Mouse (Mus musculus) liver, embryonic 11.5 days (tissue): ENCODE data around the gene U2af2. TPM values are rescaled to one million over a fixed set of nuclear protein-coding genes. Genes with fewer than 3 reads are reported as not detected.
A peak's percentile ranks its signal among the peaks of the same experiment; 100 is the strongest.

ENCODE experiments used
- ATAC-seq: fragments of 200-750 bp; cut with Nextera tagmentation; replicated peaks from 2 replicates; pipeline ENCODE4 v1.8.0; 2017; ENCODE audit warnings: moderate number of reproducible peaks, mild to moderate bottlenecking, moderate TSS enrichment, moderate library complexity; ENCODE audit not compliant: low FRiP score
- DNase-seq: peaks from one replicate; pipeline ENCODE4 v3.0.0-alpha.2; 2017; ENCODE audit warnings: low spot score
- H3K27ac ChIP-seq: fragments of 300-500 bp; sonication (generic); 2 replicates; pipeline ENCODE4 v1.5.1; 2014; ENCODE audit warnings: mild to moderate bottlenecking, low read depth, low read length, control low read depth
- H3K27me3 ChIP-seq: fragments of 300-500 bp; sonication (generic); replicated peaks from 2 replicates; pipeline ENCODE4 v1.6.1; 2014; ENCODE audit warnings: low read length, mixed read lengths; ENCODE audit not compliant: control insufficient read depth, insufficient read depth
- H3K36me3 ChIP-seq: fragments of 300-500 bp; sonication (generic); 2 replicates; pipeline ENCODE4 v1.6.1; 2014; ENCODE audit warnings: mild to moderate bottlenecking, low read length, moderate library complexity, mixed read lengths; ENCODE audit not compliant: control insufficient read depth, insufficient read depth
- H3K4me1 ChIP-seq: fragments of 300-500 bp; sonication (generic); replicated peaks from 2 replicates; pipeline ENCODE4 v1.6.1; 2014; ENCODE audit warnings: low read length, mixed read lengths; ENCODE audit not compliant: control insufficient read depth, insufficient read depth
- H3K4me2 ChIP-seq: fragments of 300-500 bp; sonication (generic); 2 replicates; pipeline ENCODE4 v1.6.1; 2014; ENCODE audit warnings: mild to moderate bottlenecking, control low read depth, moderate library complexity
- H3K4me3 ChIP-seq: fragments of 300-500 bp; sonication (generic); 2 replicates; pipeline ENCODE4 v1.5.1; 2014; ENCODE audit warnings: low read depth, low read length, control low read depth
- H3K9ac ChIP-seq: fragments of 300-500 bp; sonication (generic); 2 replicates; pipeline ENCODE4 v1.6.1; 2014; ENCODE audit warnings: low read depth, low read length, control low read depth
- H3K9me3 ChIP-seq: fragments of 300-500 bp; sonication (generic); 2 replicates; pipeline ENCODE4 v1.6.1; 2016; ENCODE audit warnings: low read length, inconsistent platforms, mixed read lengths; ENCODE audit not compliant: control insufficient read depth
- WGBS: fragments of 180-500 bp; shearing (Covaris S2); extraction: QIAGEN DNeasy Blood & Tissue Kit; methylation state at CpG from one replicate; pipeline ENCODE4 v1.1.7; 2014; 5-methylcytosine and 5-hydroxymethylcytosine counted together
- polyA plus RNA-seq: library from polyadenylated mRNA; unstranded; fragments of >200 nt; fragmentation: Nextera tagmentation; extraction: Ambion mirVana; gene quantifications from 2 replicates; pipeline ENCODE4 v1.2.1, GENCODE M21; 2014

U2af2 gene
- polyA plus RNA-seq, 1 experiment from 2014 or later, result 169 TPM

DNA sequence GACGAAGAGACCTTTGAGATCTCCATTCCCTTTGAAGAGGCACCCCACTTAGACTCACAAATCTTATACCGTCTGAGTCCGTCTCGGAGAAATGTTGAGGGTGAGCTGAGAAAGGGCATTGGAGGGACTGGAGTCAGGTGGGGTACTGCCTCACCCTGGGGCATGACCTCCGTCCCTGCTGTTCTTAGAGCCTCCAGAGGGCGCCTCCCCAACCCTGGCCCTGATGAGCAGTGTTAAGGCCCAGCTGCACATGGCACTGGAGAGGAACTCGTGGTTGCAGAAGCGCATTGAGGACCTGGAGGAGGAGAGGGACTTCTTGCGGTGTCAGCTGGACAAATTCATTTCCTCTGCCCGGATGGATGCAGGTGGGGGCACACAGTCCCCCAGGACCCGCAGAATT, 4.1 kb upstream of the U2af2 start:
- Histone ChIP-seq H3K27me3 (peaks cover 62% of the 10 kb centered on the region), H3K4me1 (peaks cover 12% of the 10 kb centered on the region), H3K4me3 (no peak overlapping the region), H3K9ac (no peak overlapping the region), H3K36me3 (no peaks in the 10 kb centered on the region), H3K9me3 (no peaks in the 10 kb centered on the region), H3K4me2 (no peak overlapping the region), H3K27ac (no peak overlapping the region)
- DNase-seq, result no peak
- ATAC-seq, result no peak
- 26% methylated on average over 11 of the region's 11 CpGs for WGBS

GRCm38 (mm10) chr7:5058631-5059030, 3.3 kb upstream of the U2af2 start:
- Histone ChIP-seq H3K9me3 (no peaks in the 10 kb centered on the region), H3K27me3 (peaks cover 54% of the 10 kb centered on the region), H3K36me3 (no peaks in the 10 kb centered on the region), H3K9ac (no peak overlapping the region), H3K4me1 (peaks cover 9% of the 10 kb centered on the region), H3K27ac (no peak overlapping the region), H3K4me3 (no peak overlapping the region), H3K4me2 (no peak overlapping the region)
- DNase-seq (no peak), ATAC-seq (no peak)
- WGBS, result 92% methylated on average over 1 of the region's 1 CpGs

DNA sequence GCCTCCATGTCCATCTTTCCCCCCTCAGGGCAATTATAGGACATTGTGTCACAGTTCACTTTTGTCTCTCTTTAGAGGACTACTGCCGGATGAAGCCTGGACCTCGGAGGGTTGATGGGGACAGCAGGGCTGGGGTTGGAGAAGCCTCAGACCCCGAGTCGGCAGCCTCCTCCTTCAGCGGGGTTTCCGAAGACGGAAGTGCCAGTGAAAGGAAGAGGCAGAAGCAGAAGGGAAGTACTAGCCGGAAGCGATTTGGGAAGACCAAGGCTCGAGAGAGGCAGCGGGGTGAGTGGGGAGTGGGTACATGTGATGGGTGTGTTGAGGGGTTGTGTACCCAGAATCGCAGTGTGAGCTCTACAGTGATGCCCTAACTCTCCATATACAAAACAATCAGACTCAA, 2.5 kb upstream of the U2af2 start:
- peaks cover 16% of the 10 kb centered on the region for H3K4me1 ChIP-seq
- no peaks in the 10 kb centered on the region for H3K9me3 ChIP-seq
- H3K36me3 ChIP-seq, result no peaks in the 10 kb centered on the region
- no peak overlapping the region for H3K9ac ChIP-seq
- H3K4me3 ChIP-seq, result 0 out of 2 replicates have a peak overlapping the region, but pooled peaks have one; percentile 80
- 84% methylated on average over 12 of the region's 12 CpGs for WGBS
- no peak overlapping the region for H3K4me2 ChIP-seq
- no peak for ATAC-seq
- peaks cover 46% of the 10 kb centered on the region for H3K27me3 ChIP-seq
- H3K27ac ChIP-seq, result no peak overlapping the region
- no peak for DNase-seq

GRCm38 (mm10) chr7:5060239-5060731, 1.7 kb upstream of the U2af2 start:
- peak overlapping the region; percentile 100 for H3K4me2 ChIP-seq
- H3K36me3 ChIP-seq, result no peaks in the 10 kb centered on the region
- ATAC-seq (no peak), DNase-seq (peak; percentile 69)
- peak overlapping the region; percentile 80 for H3K4me3 ChIP-seq
- H3K9me3 ChIP-seq, result no peaks in the 10 kb centered on the region
- 4% methylated on average over 27 of the region's 27 CpGs for WGBS
- H3K9ac ChIP-seq, result peak overlapping the region; percentile 98
- H3K27ac ChIP-seq, result peak overlapping the region; percentile 98
- peaks cover 37% of the 10 kb centered on the region for H3K27me3 ChIP-seq
- H3K4me1 ChIP-seq, result peaks cover 21% of the 10 kb centered on the region

DNA sequence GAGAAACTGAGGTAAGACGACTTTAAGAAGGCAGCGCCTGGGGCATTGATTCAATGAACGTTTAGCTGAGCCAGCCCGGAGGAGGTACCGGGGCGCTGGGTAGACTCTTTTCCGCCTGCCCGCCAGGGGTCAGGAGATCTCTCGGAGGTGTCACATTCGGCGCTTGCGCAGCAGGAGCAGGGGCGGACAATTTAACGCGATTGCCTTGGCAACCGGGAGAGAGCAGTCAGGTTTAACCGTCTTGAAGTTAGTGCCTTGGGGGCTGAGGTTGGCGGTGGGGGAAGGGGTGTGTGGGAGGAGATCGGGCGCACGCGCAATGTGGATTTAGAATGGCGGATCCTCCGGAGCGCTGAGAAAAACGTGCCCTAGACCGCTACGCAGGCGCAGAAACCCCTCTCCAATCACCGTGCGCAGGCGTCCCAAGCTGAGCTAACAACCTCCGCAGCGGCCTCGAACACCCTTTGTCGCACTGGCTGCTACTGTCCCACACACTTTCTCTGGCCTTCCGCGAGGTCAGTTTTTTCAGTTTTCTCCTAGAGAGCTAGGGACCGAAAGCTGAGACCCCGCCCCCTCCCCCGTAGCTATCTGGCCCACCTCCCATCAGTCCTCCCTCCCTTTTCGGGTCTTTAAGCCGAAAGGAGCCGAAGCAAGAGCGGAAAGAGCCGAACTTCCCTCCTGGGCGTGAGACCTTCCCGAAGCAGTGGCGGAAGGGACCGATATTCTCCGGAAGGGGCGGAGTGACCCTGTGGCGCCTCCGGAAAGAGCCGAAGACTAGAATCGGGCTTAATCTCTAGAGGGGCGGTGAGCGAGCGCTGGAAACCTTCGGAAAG, 784 bp upstream of the U2af2 start:
- H3K9ac ChIP-seq, result peak overlapping the region; percentile 98
- WGBS, result 1% methylated on average over 60 of the region's 60 CpGs
- peaks cover 29% of the 10 kb centered on the region for H3K27me3 ChIP-seq
- H3K27ac ChIP-seq, result peak overlapping the region; percentile 98
- H3K36me3 ChIP-seq, result peaks cover 5% of the 10 kb centered on the region
- H3K4me3 ChIP-seq, result peak overlapping the region; percentile 80
- peak overlapping the region; percentile 100 for H3K4me2 ChIP-seq
- no peaks in the 10 kb centered on the region for H3K9me3 ChIP-seq
- peak; percentile 92 for DNase-seq
- peak; percentile 86 for ATAC-seq
- peaks cover 29% of the 10 kb centered on the region for H3K4me1 ChIP-seq

DNA sequence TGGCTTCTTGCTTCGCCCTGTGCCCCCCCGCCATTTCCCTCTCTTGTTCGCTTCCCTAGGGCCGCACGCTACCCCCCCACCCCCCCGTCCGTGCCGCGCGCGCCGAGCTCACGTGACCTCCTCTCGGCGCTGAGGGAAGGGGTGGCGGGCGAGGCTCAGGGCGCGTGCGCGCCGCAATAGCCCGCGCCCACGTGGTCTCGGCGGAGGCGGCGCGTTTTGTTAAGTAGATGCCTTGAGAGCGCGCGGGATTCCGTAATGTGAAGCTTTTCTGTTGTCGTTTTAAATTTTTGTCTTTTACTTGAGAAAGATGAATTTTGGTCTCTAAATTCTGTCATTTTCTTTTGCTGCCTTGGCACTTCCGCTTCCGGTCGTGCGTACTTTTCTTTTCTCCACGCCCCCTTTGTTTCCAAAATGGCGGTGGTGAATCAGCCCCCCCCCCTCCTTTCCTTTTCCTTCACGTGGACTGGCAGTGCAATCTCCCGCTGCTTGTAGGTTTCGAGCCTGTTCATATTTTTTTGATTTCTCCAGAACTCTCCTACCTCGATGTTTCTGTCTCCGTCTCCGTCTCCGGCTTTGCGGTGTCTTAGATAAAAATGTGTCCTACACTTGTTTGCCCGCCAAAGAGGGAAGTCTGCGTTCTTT, 538 bp downstream of the U2af2 start:
- WGBS, result under 1% methylated on average over 48 of the region's 51 CpGs
- peaks cover 15% of the 10 kb centered on the region for H3K27me3 ChIP-seq
- H3K27ac ChIP-seq, result peak overlapping the region; percentile 98
- peaks cover 37% of the 10 kb centered on the region for H3K4me1 ChIP-seq
- peak overlapping the region; percentile 80 for H3K4me3 ChIP-seq
- peak overlapping the region; percentile 100 for H3K4me2 ChIP-seq
- H3K36me3 ChIP-seq, result peaks cover 18% of the 10 kb centered on the region
- peak; percentile 78 for DNase-seq
- H3K9me3 ChIP-seq, result no peaks in the 10 kb centered on the region
- H3K9ac ChIP-seq, result peak overlapping the region; percentile 98
- ATAC-seq, result peak; percentile 67

DNA sequence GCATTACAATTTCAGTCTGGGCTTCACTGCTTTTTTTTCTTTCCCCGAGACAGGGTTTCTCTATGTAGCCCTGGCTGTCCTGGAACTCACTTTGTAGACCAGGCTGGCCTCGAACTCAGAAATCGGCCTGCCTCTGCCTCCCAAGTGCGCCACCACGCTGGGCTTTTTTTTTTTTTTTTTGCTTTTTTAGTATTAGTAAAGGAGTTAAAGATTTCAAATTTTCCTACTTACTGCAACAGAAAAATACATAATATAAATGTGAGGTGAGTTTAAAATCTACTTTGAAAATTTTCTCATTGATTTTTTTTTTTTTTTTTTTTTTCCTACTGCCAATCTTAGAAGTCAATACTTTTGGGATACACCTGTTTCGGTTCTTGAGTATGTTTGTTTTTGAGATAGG, 2.9 kb downstream of the U2af2 start:
- H3K9me3 ChIP-seq, result no peaks in the 10 kb centered on the region
- ATAC-seq (no peak), DNase-seq (no peak)
- peaks cover 33% of the 10 kb centered on the region for H3K4me1 ChIP-seq
- 88% methylated on average over 6 of the region's 6 CpGs for WGBS
- H3K36me3 ChIP-seq, result peaks cover 42% of the 10 kb centered on the region
- no peaks in the 10 kb centered on the region for H3K27me3 ChIP-seq
- no peak overlapping the region for H3K27ac ChIP-seq
- H3K4me3 ChIP-seq, result no peak overlapping the region
- H3K4me2 ChIP-seq, result peak overlapping the region; percentile 100
- no peak overlapping the region for H3K9ac ChIP-seq

GRCm38 (mm10) chr7:5073586-5073985, 11.6 kb downstream of the U2af2 start:
- ATAC-seq, result peak; percentile 71
- H3K4me2 ChIP-seq, result peak overlapping the region; percentile 33; the same call in 1 of the 2 replicates
- no peak overlapping the region for H3K4me3 ChIP-seq
- H3K9me3 ChIP-seq, result no peaks in the 10 kb centered on the region
- H3K9ac ChIP-seq, result no peak overlapping the region
- H3K27ac ChIP-seq, result peak overlapping the region; percentile 76
- no peak for DNase-seq
- 53% methylated on average over 1 of the region's 1 CpGs for WGBS
- H3K27me3 ChIP-seq, result no peaks in the 10 kb centered on the region
- H3K36me3 ChIP-seq, result peaks cover 85% of the 10 kb centered on the region
- H3K4me1 ChIP-seq, result peaks cover 33% of the 10 kb centered on the region
